Mouse (Mus musculus) thymus, postnatal 36 days (tissue): ENCODE measurements at regions not wholly inside any gene's neighbourhood (a gene's known extent, or its start where the extent isn't known, plus 50 kb on each side); places are given as distances from the start of the nearest gene placed in this dataset.
A peak's percentile ranks its signal among the peaks of the same experiment; 100 is the strongest.

Experiments used
- DNase-seq, 2 experiments: peaks; one replicate each; pipeline ENCODE4 v3.0.0; 2022; ENCODE audit warnings: mixed read lengths in 2 of 2

DNA sequence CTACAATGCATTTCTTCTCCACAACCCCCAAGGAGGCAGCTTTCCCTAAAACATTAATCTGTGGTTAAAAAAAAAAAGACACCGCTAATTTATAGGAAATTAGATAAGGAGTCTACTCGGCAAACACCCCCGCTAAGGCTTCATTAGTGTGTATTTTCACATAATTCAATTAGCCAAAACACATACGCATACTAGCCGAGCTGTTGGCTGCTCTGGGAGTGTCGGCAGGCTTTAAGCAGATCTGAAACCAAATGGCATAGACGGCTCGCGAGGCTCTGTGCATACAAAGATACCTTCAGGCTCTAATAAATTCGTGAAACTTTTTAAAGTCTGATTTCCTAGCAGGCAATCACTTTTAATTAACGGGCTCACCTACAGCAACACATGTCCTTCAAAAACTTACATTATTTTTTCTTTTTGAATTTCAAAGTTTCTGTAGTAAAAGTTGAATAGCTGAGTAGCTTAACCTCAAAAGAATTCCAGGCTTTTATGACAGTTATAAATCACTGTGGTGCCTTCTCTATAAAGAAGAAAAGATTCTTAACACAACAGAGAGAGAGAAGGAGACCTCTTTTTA is 68.0 kb upstream of the Smyd2 start:
- DNase-seq: no peak

DNA sequence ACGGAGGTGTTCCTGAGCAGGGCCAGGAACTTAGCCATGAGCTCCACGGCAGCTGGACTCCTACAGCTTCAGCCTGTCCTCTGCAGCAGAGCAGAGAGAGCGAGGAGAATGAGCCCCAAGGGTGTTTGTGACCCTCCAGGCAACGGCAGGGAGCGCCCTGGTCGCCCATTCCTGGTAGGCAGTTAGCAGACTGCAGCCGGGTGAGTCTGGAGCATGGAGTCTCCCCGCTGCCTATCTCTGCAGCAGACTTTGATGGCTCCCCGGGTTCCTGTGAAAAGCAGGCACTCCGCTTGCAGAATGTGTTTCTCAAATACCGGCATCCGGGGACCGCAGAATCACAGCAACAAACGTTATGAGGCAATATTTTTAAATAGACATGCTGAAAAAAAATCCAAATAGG is 67.2 kb upstream of the Smyd2 start:
- DNase-seq: no peak

DNA sequence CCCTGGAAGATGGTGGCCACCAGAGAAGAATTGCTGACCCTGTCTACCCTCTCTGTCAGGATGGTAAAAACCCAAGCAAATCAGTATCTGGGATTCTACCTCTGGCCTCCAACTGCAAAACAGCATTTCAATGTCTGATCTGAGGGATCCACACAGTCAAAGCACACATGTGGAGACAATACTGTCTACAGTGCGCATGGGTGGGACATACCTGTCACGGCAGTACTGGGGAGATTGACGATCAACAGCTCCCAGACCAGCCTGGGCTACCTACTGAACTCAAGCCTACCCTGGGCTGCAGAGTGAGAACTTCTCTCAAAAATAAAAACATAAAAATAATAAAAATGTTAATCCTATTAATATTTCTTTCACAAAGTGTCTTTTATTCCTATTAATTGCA is 66.7 kb upstream of the Smyd2 start:
- no peak for DNase-seq

DNA sequence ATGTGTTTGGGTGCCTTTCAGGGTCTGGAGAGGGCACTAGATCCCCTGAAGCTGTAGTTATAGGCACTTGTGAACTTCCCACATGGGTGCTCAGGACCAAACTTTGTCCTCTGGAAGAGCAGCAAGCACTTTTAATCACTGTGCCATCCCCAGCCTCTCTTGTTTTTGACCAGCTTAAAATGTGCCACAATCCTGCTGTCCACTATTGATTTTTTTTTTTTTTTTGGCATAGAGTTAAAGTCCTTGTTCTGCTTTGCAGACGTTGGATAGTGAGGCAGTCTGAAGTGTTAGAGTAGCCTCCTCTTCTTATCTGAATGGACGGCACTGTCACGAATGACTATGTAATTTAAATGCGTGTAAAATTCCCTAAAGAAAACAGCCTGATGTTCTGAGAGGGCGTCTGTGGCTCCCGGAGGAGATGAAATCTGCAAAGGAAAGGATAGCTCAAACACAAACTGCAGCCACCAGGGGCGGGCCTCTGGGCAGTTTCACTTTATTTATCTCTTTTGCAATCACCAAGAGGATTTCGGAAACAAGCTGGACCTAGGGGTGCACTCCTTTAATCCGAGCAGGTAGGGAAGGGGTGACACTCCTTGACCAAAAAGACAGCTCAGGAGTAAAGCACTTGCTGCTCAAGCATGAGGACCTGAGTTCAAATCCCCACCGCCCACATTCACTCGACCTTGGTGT is 63.5 kb upstream of the Smyd2 start:
- no peak for DNase-seq

DNA sequence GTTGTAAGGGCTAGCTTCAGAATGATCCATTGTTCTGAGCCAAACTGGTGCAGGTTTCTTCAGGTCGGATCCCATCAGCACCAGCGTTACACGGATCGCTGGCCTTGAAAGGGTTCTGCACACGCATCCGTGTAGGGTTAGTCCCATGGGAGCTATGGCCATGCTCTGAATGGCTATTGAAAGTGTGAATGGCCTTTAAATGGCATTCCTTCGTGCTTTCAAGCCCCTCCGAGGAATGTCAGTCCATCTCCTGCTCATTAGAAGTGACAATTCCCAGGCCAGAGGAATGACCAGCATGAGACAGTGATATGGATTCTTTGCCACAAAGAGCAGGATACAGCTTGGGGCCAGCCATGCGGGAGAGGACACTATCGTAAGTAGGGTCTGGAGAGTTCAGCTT is 56.1 kb upstream of the Smyd2 start:
- DNase-seq: no peak

DNA sequence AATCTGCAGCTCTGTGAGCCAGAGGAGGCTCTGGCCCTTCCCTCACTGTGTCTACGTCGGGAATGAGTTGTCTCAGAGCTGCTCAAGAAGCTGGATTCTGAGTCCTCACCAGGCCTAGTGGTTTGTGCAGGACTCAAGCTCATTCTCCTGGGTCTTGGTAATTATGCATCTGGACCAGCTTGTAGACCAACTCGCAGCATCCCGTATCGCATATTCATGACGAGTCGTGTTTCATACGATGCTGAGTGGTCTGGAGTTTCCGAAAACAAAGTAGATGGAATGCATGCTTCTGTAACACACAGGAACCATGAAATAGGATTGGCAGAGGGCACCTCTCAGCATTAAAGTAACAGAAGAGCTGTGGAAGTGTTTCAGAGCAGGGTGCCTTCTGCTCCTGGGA is 53.5 kb upstream of the Smyd2 start:
- DNase-seq: no peak

DNA sequence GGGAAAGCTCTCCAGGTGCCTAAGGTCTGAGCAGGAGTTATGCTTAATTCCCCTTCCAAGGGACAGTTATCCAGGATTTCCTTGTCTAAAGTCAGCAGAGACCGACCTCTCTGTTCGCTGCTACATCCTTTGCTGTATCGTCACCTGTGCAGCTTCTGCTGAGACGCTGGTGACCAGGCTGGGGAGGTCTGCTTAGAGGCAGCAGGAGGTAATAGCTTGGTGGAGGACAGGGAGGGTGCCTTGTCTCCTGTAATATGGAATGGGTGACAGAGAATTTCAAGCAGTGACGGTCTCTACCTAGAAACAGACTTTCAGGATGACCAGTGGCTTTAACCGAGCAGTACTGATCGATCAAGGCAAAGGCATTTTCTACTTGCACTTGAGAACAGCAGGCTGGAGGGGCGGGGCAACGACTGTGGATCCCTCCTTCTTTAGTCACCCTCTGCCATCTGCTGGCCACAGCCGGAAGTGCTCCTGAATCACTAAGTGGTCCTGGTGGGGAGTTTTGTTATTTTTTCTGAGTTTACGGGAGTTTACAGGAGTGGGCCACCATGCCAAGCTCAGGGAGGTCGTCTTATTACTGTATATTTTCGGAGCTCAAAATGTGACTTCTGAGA is 50.7 kb upstream of the Smyd2 start:
- DNase-seq: peak; percentile 79 to 84
